Mouse (Mus musculus) thymus, postnatal 0 days (tissue): ENCODE data around the gene Gm11213. TPM values are rescaled to one million over a fixed set of nuclear protein-coding genes. Genes with fewer than 3 reads are reported as not detected.

Source experiments
- DNase-seq: peaks from one replicate; pipeline ENCODE4 v3.0.0-alpha.2; 2015; ENCODE audit warnings: low spot score
- polyA plus RNA-seq: library from polyadenylated mRNA; unstranded; fragments of >200 nt; fragmentation: Nextera tagmentation; extraction: Ambion mirVana; gene quantifications from 2 replicates; pipeline ENCODE4 v1.2.1, GENCODE M21; 2015

Gene Gm11213
- not detected in 2 replicates for polyA plus RNA-seq

DNA sequence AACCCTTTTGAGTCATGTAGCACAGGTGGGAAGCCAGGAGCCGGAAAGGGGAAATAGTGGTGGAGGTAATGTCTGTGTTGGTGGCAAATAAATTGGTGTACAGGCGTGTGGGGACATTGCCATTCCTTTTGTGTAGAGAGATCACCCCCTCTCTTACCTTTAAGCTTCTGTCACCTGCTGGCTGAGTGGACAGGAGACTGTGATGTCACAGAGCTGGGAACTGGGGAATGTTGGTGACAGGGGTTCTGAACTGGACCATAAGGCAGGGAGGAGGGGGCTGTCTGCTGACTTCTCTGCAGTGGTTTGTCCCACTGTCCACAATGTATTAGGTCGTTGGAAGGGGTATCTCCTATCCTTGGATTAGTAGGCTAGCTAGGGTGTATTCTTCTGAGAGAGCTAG is at the start of gene Gm11213:
Gene Gm11213, minus strand, starts transcription at position 317 of the 400 bp plus-strand sequence.
- DNase-seq, result no peak

DNA sequence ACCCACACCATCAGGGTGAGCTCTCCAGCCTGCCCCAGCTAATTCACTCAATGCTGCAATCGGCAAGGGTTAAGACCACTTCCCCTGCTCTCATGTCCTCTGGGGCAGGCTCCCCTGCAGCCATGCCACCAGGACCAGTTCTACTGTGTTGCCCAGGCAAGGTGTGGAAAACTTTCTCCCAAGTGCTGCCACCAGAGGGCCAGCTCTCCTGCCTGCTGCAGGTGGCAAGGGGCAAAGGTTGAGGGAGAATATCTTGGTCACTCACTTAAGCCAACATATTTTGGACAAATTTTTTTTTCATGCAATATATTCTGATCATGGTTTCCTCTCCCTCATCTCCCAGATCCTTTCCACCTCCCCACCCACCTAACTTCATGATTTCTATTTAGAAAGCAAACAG is 49.3 kb upstream of the Gm11213 start:
- DNase-seq, result no peak

DNA sequence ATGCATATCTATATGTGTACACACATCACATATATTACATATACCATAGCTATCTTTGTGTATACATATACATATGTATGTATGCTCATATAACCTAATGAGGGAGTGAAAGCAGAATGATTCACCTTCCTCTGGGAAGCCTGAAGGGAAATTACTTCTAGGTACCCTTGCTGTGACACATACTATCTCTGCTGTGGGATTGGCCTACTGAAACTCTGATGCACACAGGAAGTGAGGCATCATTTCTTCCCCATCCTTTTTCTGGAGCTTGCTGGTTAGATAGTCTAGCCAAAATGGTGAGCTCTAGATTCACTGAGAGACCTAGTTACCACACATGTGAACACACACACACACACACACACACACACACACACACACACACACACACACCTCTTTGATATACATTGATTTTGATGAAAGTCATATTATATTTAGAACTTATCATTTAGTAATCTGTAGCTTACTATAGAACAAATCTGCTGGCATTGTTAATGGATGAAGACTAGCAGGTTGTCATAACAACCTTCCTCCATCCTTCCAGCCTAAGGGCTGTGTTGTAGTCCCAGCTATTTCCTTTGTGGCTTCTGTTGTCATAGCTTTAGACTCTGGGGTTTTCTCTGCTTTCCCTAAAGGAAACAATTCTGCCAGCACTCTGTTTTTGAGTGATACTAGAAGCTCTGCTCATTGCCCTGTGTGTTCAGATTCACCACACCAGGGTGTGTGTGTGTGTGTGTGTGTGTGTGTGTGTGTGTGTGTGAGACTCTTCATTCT is 39.1 kb upstream of the Gm11213 start:
- DNase-seq, result no peak

DNA sequence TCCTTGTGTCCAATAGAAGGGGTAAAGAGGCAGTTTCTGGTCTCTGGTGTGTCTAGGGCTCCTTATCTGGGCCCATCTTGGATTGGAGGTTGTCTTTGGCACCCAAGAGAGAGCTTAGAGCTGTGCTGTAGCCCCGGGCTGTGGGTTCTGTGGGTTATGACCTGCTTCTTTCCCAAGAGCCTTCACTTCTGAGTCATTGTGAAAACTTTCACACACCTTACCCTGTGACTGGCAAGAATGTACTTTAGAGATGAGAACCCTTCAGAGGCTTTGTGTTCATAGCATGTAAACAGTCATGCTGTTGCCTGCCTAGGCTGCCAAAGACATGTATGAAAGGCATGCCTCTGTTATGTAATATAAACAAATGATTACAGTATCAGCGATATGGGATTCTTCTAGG is 34.8 kb upstream of the Gm11213 start:
- DNase-seq, result no peak

DNA sequence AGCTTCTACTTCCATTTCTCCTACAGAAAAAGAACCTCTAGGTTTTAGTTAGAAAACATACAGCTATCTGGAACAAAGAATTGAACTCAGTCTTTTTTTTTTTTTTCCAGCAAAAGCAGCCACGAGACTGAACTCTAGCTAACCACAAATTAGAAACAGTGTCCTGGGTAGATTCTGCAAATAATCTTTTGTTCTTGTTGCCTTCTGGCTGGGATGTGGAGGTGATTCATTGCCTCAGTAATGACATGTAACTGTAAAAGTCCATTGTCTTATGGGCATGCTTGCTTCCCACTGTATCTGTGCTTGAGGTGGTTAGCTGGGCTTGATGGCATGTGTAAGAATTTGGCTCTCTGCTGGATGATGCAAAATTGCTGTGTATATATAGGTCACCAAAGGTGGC is 33.5 kb upstream of the Gm11213 start:
- DNase-seq, result no peak

DNA sequence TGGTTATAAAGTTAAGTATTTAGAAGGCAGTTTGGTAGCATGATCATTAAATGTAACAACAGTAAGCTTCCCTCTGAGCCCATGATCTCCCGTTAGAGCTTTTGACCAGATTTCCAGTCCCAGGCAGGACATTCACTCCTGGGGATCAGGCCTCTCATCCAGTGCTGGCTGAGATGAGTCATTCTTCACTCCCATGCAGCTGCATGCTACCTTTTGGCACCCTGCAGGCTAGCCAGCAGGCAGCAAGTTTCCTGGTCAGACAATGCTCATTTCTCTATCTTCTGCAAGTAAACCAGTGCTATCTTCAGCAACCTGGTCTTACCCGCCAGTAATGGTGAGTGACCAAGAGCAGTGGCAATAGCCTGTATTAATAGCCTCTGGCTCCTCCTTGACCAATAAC is 28.1 kb upstream of the Gm11213 start:
- no peak for DNase-seq

DNA sequence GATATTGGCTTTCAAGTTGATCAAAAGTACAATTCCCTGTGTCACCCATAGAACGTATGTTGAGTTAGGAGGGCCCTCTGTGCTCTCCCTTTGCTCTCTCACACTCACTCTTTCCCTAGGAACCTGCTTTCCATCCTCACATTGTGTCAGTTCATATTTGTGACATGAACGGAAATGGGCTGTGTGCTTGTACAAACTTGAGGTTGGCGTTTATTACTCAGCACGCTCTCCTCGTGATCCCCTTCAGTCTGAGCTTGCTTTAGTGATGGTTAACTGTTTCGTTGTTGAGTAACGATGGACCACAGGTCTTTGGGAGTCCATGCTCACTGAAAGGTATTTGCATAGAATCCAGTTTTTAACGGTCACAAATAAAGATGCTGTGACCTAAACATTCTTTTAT is 22.1 kb upstream of the Gm11213 start:
- DNase-seq, result no peak

DNA sequence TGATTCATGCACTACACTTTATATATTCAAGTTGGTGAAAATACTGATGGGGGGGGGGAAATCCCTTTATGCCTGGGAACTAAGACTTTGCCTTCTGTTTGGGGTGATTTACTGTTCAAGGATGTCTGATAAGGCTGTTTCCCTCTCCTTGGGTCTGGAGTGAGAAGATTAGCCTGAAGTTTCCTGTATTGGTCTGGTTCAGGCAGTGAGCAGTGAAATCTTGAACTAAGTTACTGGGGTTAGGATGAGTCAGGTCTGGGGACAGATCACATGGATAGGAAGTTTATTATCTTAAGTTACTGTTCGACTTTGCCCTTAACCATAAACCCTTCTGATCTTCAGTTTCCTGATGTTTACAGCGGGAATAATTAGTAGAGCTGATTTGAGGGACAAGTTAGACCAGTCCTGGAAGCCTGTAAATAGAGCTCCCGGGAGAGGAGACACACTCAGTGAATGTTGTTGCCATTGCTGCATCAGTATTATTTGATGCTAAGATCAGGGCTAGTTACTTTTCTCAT is 20.6 kb upstream of the Gm11213 start:
- no peak for DNase-seq

DNA sequence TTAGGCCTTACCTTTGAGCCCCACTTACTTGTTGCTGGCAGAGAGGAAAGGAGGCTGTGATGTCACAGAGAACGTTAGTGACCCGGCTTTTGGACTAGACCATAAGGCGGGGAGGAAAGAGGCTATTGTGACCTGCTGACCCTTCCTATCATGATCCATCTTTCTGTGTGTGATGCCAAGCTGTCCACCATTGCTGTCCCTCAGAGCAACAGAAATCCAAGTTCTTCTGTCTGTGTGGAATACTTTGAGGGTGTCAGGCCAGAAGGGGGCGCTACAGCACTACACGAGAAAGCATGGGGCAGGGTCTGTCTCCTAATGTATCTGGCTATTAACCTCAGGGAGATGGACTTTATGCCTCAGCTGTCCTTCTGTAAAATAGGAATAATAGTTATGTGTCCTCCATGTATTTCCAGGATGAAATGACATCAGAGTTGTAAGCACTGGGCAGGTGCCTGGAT is 17.3 kb upstream of the Gm11213 start, which contains the start of gene Tex48:
Gene Tex48, minus strand, starts transcription at position 51 of the 458 bp plus-strand sequence.
- peak; percentile 26 for DNase-seq

DNA sequence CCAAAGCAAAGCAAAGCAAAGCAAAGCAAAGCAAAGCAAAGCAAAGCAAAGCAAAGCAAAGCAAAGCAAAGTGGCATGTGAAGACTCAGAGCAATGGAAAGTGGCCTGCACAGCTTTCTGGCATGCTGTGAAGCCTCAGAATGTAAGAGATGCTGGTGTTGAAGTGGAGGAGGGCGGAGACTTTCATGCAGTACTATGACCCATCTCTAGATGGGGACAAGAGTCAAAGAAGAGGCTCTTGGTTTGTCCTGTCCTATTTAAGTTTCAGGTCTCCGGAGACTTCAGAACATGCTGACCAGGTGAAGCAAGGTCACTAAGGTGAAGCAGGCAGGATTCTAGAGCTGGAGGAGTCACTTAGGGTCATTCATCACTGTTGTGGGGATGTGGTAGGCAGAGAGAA is 16.8 kb upstream of the Gm11213 start:
- DNase-seq, result no peak

DNA sequence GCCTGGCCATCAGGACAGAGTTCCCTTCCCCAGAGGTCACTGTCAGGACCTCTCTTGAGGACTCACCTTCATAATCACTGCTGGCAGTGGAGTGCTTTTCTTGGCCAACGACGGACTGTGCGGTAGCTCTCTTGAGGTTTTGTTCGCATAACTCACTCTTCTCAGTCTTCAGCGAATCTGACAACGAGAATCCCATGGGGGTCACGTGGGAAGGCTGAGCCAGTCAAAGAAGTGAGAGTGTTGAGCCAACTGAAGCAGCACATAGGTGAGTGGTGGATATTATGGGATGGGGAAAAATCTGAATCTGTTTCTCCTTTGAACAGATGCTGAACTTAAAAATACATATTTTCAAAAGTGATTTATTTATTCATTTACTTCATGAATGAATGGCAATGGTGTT is 3.3 kb upstream of the Gm11213 start:
- DNase-seq, result no peak

DNA sequence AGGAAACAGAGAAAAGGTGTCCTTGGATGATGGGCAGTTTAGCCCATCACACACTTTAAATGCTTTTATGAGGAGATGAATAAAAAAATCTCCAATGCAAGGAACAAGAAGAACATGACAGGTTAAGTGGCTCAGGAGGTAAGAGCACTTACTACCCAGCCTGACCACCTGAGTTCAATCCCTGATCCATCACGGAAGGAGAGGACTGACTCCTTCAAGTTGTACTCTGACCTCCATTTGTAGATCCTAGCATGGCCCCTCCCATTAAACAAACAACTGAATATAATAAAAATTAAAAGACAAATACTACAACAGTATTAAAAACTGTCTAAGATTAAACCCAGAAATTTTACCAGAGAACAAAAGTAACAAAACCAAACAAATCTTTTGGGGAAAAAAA is 907 bp upstream of the Gm11213 start:
- no peak for DNase-seq

DNA sequence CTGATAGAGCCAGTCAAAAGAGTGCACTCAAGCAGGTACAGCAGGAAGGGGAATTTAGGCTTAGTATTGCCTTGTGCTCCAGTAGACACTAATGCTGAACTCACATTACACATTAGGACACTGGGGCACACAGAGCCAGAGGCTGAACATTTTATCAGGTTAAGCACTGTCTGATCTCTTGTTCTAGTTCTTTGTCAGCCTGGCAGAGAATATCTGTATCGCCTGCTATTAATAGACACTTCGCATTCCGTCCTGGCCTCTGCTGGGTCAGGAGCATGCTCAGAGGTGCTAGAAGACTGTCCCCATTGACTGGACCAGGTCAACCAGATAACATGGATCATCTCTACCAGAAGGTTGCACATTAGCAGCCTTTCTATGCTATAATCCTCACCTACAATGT is 484 bp upstream of the Gm11213 start:
- DNase-seq, result no peak

DNA sequence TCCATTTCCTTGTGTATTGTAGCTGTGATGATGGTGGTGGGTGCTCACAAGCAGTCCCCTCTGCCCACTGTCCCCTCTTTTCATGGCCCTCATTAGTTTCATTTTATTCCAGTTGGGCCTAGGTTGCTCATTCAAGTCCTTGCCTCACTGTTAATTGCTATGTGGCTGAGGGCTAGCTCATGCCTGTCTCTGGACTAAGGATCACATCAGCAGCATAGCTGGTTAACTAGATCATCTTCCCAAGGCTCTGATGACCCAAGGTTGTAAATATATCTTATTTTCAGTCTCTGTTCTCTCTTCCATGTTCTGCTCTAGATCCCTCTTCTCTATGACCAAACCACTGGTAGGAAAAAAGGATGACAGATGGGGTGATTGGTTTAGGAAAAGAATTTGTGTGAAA is 3.8 kb downstream of the Gm11213 start:
- no peak for DNase-seq

DNA sequence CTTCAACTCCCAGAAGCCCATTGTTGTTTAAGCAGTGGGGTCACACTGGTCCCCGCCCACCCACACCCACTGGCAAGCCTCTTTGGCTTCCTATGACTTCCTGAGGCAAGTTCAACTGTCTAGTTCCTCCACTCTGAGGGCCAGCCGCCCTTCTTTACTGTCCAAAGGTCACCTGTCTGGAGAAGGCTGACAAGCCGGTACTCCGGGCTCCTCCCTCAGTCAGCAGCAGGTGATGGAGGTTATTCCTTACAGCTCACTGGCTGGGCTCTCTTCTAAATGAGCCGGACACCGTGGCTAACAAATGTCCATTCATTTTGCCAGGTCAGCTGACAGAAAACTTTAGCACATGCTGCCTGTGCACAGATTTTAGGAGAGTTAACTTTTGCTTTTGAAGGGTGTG is 4.3 kb downstream of the Gm11213 start:
- DNase-seq, result no peak

DNA sequence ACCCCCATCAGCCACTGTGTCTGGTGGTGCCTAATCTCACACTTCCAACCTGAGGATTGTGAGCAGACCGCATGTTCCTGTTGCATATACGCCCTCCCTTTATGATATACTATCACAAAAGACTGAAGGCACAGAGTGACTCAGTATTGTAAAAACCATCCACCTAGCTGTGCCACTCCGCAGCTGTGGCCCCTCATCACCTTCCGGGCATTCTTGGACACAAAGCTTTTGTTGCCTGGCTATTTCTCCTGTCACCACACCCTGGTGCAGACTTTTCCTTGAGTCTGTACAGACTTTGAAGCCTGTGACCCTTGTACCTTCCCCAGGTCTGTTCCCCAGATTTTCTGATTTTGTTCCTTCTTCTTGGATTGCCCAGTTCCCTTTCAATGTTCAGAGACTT is 9.1 kb downstream of the Gm11213 start:
- DNase-seq, result no peak

DNA sequence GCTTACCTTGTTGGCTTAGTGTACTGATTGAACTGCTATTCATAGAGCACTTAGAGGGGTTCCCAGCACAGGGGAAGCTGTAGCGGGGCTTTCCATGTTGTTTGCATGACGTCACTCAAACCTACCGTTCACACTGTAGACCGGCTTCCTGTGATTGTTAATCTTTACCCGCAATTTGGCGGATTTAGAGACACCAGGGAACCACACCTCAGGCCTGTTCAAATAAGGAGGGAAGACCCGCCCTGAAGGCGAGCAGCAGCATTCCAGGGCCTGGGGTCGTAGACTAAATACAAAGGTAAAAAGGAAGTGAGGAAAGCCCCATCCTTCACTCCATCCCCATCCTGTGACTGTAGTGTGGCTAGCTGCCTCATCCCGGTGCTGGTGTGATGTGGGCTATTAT is 9.8 kb downstream of the Gm11213 start:
- peak; percentile 7 for DNase-seq

DNA sequence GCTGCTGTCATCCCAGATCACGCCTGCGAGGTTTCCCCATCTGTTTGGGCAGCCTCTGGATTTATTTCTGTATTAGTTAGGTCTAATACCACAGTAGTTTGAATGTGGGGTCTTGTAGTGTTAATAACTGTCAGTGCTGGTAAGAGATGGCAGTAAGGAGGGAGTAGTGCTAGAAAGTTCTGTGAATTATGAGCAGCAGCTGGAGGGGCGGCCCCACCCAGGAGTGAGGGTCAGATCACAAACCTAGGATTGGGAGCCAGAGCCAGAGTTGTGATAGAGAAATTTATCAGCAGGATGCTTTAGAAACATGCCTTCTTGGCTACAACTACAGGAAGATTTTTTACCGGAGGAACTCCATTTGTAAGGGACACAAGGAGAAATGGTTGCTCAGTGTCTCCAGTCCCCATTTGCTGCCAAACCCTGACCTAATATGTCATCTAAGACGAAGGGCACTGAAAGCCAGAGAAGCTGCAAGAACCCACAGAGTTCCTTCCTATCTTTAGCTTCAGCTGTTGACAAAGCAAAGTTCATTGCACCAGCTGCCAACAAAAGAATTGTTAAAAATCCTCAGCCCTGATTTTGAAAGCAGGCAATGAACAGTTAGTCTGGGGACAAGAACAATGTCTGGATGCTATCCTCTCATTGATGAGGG is 10.5 kb downstream of the Gm11213 start:
- DNase-seq, result no peak

DNA sequence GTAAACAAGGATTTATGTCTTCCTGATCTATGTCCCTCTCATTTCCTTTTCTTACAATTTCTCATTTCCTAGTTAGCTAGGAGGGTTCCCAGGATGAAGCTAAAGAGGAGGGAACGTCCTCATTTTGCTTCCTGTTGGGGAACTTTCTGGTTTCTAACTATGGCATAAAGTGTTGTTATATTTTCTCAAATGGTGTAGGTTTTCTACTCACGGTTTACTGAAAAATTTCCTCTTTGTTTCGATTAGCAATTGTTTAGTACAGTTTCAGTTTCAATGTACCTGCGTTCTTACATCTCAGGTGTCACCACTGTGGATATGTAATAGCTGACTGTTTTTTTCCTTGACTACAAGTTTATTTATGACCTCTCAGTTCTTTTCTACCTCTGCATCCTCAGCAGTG is 14.5 kb downstream of the Gm11213 start:
- no peak for DNase-seq

DNA sequence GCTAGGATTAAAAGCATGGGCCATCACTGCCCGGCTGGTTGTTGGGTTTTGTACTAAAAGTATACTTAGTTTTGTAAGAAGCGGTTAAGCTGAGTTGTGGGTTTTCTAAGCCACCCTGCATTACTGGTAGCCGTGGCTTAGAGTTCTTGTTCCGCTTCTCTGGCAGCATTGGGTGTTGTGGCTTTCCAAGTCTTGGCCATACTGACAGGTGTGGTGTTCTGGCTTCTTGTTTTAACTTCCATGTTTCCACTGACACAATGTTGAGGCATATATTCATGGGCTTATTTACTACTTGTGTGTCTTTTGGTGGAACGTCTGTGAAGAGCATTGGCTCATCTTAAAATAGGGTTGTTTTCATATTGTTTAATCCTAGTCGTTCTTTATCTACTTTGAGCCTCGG is 15.1 kb downstream of the Gm11213 start:
- DNase-seq, result no peak

DNA sequence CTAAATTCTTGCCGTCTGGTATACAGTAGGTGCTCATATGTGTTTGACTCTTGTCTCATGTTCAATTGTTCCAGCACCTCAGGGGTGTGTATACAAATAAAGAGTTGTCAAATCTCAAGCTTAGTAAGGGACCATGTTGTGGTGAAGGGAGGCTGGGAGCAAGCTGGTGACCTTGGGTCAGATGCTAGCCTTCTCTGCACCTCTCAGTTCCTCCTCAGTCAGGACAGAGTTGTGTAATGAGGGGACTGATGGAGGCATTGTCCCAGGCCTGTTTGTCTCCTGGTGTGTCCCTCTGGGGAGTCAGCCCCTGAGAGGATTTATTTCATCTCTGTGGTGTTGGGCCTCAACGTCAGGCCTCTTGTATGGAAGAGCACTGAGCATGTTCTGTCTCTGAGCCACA is 18.8 kb downstream of the Gm11213 start:
- no peak for DNase-seq

DNA sequence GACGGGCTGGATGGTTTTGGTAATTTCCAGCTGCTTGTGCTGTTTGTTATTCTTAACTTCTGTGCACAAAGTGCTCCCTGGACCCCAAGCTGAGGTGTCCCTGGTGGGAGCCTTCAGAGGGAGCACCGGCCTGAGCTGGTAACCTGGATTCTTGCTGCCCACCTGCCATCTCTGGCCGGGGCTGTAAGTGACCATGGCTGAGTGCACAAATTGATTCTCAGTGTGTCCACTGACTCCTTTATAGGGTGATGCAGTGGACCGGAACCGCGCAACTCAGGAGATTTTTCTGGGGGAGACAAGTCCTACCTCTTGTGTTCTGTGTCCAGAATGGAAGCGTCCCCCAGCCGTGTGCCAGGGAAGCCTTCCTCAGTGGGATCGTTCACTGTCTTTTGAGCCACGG is 19.8 kb downstream of the Gm11213 start:
- no peak for DNase-seq

DNA sequence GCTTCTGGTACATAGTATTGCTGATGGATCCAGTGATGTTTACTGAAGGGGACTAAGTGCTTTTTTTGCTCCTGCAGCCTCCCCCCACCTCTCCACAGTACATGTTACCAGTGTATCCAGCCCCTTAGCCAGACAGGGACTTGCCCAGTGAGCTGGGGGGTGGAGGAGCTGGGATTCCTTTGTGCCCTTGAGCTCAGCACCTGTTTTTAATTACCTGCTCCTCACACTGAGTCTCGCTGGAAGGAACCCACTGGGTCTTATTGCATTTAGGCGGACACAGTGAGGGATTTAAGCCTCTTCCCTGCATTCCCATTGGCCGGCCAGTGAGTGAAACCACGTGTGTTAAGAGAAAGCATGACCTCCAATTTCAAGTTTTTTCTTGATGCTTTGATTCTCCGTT is 22.5 kb downstream of the Gm11213 start:
- no peak for DNase-seq
